Mouse (Mus musculus): ENCODE data around the gene Prkag2. TPM values are rescaled to one million over a fixed set of nuclear protein-coding genes. Genes with fewer than 3 reads are reported as not detected.
A peak's percentile ranks its signal among the peaks of the same experiment; 100 is the strongest.

The Prkag2 gene
- polyA plus RNA-seq, 1 experiment from 2014 or later = 94.7 TPM

DNA sequence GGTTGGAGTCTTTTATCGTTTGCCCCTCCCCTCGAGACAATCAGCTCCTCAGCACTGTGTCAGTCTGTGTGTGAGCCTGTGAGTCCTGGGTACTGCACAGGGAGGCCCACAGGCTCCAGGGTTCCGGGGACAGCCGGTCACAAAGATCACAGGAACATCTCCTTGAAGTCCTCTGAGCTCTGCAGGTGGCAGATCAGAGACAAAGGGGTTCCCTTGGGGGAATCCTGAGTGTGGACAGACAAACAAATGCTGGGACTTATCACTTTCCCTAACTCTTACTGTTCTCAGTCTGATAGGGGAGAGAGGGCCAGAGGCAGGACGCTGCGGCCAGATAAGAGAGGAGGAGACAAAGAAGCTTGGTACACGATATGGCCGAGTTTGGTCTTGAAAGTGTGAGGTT, 172.7 kb downstream of the Prkag2 start:
- H3K9me3 ChIP-seq = no peaks in the 10 kb centered on the region
- H3K4me2 ChIP-seq = no peak overlapping the region
- H3K9ac ChIP-seq = no peak overlapping the region
- ATAC-seq (ENCODE audit: low FRiP score, low read depth) = no peak
- no peak overlapping the region for H3K27ac ChIP-seq (replicated peaks)
- H3K27me3 ChIP-seq = no peaks in the 10 kb centered on the region
- H3K36me3 ChIP-seq = no peaks in the 10 kb centered on the region
- no peak overlapping the region for H3K4me3 ChIP-seq
- 23% methylated on average over 8 of the region's 8 CpGs for WGBS
- H3K4me1 ChIP-seq (replicated peaks) = no peaks in the 10 kb centered on the region

DNA sequence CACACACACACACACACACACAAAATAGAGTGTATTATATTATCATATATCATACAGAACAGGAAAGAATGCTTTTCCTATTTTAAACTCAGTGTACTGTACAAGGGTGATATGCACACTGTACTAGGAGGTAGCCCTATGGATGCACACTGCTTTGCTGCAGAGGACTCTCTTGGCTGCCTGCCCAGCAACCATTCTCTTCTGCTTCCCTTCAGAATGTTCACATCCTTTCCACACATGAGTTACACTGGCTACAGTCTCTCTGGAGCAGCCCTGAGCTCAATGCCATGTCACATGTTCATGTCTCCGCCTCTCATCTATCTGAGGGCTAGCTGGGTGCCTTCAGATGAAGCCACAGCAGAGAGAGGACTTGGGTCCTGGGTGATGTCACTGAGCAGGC, 181.3 kb downstream of the Prkag2 start:
- 77% methylated on average over 1 of the region's 1 CpGs for WGBS
- no peak overlapping the region for H3K9ac ChIP-seq
- H3K27ac ChIP-seq (replicated peaks) = no peak overlapping the region
- no peak overlapping the region for H3K4me2 ChIP-seq
- no peaks in the 10 kb centered on the region for H3K36me3 ChIP-seq
- H3K4me1 ChIP-seq (replicated peaks) = 0 out of 2 replicates have a peak, but pooled peaks cover 2% of the 10 kb centered on the region
- H3K27me3 ChIP-seq = no peaks in the 10 kb centered on the region
- ATAC-seq (ENCODE audit: low FRiP score, low read depth) = peak; percentile 34; the same call in 1 of the 2 replicates
- no peaks in the 10 kb centered on the region for H3K9me3 ChIP-seq
- H3K4me3 ChIP-seq = no peak overlapping the region

DNA sequence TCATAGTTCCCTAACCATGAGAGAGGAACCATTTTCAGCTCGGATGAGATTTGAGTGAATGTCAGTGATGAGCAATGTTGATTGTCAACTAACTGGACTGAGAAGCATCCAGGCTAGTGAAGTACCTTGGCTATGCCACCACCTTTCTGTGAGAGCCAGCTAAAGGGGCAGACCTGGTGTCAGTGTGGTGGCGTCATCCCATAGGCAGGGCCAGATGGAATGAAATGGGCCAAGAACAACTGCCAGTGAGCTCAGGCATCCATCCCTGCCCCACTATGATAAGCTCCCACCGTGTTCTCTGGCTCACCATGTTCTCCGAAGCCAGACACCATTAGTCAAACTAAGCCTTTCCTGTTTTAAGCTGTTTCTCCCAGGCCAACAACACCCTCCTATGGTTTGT, 183.9 kb downstream of the Prkag2 start:
- H3K4me3 ChIP-seq = no peak overlapping the region
- no peak overlapping the region for H3K4me2 ChIP-seq
- no peaks in the 10 kb centered on the region for H3K36me3 ChIP-seq
- no peaks in the 10 kb centered on the region for H3K27me3 ChIP-seq
- no peak for ATAC-seq (ENCODE audit: low FRiP score, low read depth)
- WGBS = 87% methylated on average over 4 of the region's 4 CpGs
- H3K4me1 ChIP-seq (replicated peaks) = 0 out of 2 replicates have a peak, but pooled peaks cover 2% of the 10 kb centered on the region
- H3K27ac ChIP-seq (replicated peaks) = no peak overlapping the region
- no peak overlapping the region for H3K9ac ChIP-seq
- H3K9me3 ChIP-seq = no peaks in the 10 kb centered on the region

DNA sequence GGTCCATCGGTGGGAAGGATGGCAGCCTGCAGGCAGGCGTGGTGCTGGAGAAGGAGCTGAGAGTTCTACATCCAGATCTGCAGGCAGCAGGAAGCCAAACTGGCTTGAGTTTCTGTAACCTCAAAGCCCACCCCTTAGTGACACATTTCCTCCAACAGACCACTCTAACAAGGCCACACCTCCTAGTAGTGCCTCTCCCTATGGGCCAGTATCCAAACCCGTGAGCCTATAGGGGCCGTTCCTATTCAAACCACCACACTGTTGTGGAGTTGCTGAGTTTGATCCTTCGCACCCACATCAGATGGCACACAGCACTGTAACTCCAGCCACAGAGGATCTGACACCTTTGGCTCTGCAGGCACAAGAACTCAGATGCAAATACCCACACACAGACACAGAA, 185.3 kb downstream of the Prkag2 start:
- no peak overlapping the region for H3K4me3 ChIP-seq
- no peaks in the 10 kb centered on the region for H3K9me3 ChIP-seq
- no peak overlapping the region for H3K27ac ChIP-seq (replicated peaks)
- no peak for ATAC-seq (ENCODE audit: low FRiP score, low read depth)
- WGBS = 84% methylated on average over 5 of the region's 5 CpGs
- H3K4me1 ChIP-seq (replicated peaks) = 0 out of 2 replicates have a peak, but pooled peaks cover 2% of the 10 kb centered on the region
- no peak overlapping the region for H3K4me2 ChIP-seq
- H3K27me3 ChIP-seq = no peaks in the 10 kb centered on the region
- H3K9ac ChIP-seq = no peak overlapping the region
- H3K36me3 ChIP-seq = no peaks in the 10 kb centered on the region

DNA sequence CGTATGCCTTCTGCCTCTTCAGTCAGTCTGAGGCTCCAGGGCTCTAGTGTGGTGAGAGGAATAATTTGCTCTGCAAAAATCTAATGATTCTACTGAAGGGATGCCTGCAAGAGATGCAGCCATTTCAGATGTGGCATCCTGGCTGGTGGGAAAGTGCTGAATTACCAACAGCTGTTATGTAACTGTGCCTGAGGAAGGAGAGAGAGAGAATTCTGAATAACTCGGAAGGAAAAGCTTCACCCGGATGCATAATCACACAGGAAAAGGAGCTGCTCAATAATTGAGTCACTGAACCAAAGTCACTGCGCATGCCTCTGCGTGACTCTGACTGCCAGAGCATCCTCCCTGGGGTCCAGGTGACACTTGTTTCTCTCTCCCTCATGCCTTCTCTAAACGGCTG, 186.8 kb downstream of the Prkag2 start:
- WGBS = 59% methylated on average over 6 of the region's 6 CpGs

DNA sequence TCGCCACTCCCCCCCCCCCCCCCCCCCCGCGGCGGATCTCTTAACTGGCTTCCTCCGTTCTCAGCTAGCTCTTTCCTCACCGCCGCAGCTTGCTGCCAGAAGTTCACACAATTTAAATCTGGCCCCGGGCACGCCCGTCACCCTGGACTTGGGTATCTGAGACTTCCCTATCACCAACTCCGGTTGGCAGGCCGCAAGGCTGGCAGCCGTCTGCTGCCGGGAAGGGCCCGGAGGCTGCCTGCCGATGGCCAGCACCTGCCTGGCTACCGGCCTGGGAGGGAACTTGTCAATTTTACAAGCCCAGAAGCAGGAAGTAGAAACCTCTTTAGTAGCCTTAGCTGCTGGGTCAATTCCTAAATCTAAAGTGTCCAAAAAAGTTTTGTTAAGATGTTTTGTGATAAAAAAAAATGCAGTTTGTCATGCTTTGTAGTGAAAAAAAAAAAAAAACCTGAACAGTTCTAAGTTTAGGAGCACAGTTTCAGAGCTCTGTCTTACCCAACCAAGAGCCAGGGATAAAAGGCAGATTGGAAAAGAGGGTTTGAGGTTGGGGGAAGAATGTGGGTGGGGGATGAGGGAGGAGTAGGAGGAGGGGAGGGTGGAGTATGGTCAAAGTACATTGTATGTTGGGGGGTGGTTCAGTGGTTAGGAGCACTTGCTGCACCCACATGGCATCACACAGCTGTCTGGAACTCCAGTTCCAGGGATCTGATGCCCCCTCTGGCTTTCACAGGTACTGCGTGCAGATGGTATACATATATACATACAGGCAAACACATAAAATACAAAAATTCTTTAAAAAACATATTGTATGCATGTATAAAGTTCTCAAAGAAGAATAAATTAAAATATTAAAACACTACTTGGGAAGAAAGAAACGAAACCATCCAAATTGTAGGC, 191.4 kb downstream of the Prkag2 start:
- H3K9ac ChIP-seq = peak overlapping the region; percentile 86
- H3K9me3 ChIP-seq = no peaks in the 10 kb centered on the region
- no peak for ATAC-seq (ENCODE audit: low FRiP score, low read depth)
- H3K27ac ChIP-seq (replicated peaks) = peak overlapping the region; percentile 95
- H3K4me3 ChIP-seq = peak overlapping the region; percentile 61
- H3K36me3 ChIP-seq = no peaks in the 10 kb centered on the region
- WGBS = 13% methylated on average over 15 of the region's 19 CpGs
- H3K4me1 ChIP-seq (replicated peaks) = peaks cover 24% of the 10 kb centered on the region
- H3K4me2 ChIP-seq = peak overlapping the region; percentile 79
- H3K27me3 ChIP-seq = no peaks in the 10 kb centered on the region

More for the DNA sequence above, 186.8 kb downstream of the Prkag2 start:
- no peak overlapping the region for H3K9ac ChIP-seq
- H3K27me3 ChIP-seq = no peaks in the 10 kb centered on the region
- H3K4me1 ChIP-seq (replicated peaks) = 0 out of 2 replicates have a peak, but pooled peaks cover 3% of the 10 kb centered on the region
- no peak overlapping the region for H3K4me2 ChIP-seq
- no peak for ATAC-seq (ENCODE audit: low FRiP score, low read depth)
- H3K9me3 ChIP-seq = no peaks in the 10 kb centered on the region
- no peak overlapping the region for H3K27ac ChIP-seq (replicated peaks)
- H3K36me3 ChIP-seq = no peaks in the 10 kb centered on the region
- no peak overlapping the region for H3K4me3 ChIP-seq

DNA sequence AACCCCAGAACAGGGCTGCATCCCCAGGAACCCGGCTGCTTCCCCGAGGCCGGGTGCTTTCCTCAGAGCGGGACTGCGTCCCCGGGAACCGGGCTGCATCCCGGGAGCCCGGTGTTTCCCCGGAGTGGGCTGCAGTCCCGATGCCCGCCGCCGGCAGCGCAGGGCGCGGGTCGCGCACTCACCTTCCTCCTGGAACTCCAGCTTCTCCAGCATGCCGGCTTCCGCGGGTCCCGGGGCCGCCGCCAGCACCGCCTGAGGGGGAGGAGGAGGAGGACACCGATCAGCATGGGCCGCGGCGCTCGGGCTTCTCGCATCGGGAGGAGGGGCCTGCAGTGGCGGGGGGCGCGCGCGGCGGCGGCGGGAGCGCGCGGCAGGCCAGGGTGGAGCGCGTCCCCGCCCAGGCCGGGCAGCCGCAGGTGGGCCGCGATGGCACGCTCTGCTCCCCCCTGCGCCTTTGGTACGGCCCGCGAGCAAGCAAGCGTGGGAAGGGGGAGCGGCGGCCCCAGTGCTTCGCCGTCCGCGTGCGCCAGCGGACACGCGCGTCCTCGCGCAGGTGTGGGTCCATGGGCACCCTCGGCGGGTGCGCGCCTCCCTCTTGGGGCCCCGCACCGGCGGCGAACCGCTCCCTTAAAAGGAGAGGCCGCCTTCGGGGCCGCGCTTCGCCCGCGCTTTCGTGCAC, 192.2 kb downstream of the Prkag2 start:
- Histone ChIP-seq H3K4me3 (peak overlapping the region; percentile 61), H3K9me3 (no peaks in the 10 kb centered on the region), H3K4me2 (peak overlapping the region; percentile 79), H3K27ac (replicated peaks) (peak overlapping the region; percentile 95), H3K9ac (peak overlapping the region; percentile 86), H3K27me3 (no peaks in the 10 kb centered on the region), H3K4me1 (replicated peaks) (peaks cover 28% of the 10 kb centered on the region), H3K36me3 (no peaks in the 10 kb centered on the region)
- peak; percentile 96 for ATAC-seq (ENCODE audit: low FRiP score, low read depth)
- 0% methylated on average over 52 of the region's 87 CpGs for WGBS

DNA sequence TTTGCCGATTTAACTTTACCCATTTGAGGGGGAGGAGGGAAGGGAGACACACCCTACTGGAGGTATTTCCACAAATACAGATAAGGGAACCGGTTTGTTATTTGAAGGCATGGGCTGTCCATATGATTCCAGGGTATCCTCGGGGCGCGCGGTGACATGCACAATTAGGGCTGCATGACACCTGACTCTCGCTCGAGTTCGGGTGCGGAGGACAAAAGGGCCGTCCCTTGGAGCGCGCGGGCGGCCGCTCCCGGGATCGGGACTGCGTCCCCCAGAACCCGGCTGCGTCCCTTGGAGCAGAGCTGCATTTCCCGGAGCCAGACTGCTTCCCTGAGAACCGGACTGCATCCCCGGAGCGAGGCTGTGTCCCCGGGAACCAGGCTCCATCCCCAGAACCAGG, 192.7 kb downstream of the Prkag2 start:
- Histone ChIP-seq H3K4me1 (replicated peaks) (peaks cover 28% of the 10 kb centered on the region), H3K27me3 (no peaks in the 10 kb centered on the region), H3K27ac (replicated peaks) (peak overlapping the region; percentile 95), H3K9me3 (no peaks in the 10 kb centered on the region), H3K36me3 (no peaks in the 10 kb centered on the region), H3K4me3 (peak overlapping the region; percentile 61), H3K9ac (peak overlapping the region; percentile 86), H3K4me2 (peak overlapping the region; percentile 79)
- ATAC-seq (ENCODE audit: low FRiP score, low read depth) = no peak; the same call in 1 of the 2 replicates
- WGBS = 0% methylated on average over 26 of the region's 26 CpGs

DNA sequence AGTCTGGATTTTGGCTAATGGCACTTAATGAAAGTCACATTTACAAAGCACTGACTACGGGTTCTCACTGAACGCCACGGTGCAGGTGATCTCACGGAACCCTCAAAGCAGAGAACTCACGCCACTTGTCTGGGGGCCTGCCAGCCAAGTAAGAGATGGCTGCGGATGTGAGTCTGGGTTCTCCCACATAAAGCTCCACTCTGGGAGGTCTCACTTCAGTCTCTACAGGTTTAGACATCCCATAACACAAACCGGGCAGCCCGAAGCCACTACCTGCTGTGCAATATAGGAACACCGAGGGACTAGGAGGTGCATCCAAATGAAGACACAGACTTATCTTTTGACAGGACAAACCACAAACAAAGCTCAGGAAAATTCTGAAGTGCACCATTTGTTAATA, 193.6 kb downstream of the Prkag2 start:
- WGBS = 53% methylated on average over 9 of the region's 9 CpGs
- Histone ChIP-seq H3K27me3 (no peaks in the 10 kb centered on the region), H3K4me1 (replicated peaks) (peaks cover 28% of the 10 kb centered on the region), H3K4me2 (peak overlapping the region; percentile 79), H3K4me3 (peak overlapping the region; percentile 61), H3K36me3 (no peaks in the 10 kb centered on the region), H3K9me3 (no peaks in the 10 kb centered on the region), H3K9ac (peak overlapping the region; percentile 86), H3K27ac (replicated peaks) (no peak overlapping the region)
- no peak for ATAC-seq (ENCODE audit: low FRiP score, low read depth)

DNA sequence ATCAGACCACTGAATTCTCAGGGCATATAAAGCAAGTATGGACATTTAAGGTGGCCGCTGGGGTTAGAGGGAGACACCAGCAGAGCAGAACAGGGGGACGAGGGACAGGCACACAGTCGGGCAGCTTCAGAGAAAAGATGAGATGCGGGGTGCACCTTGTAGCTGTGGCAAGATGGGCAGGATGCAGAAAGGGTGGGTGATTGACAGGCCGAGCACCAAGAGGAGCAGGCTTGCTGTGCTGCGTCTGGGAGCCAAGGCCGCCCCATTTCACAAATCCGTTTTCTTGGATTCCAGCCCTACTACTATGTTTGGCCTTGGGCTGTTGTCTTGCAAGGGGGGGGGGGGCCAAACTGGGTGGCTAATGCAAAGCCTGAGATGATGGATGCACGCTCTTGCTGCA, 195.5 kb downstream of the Prkag2 start:
- Histone ChIP-seq H3K4me2 (no peak overlapping the region), H3K27me3 (no peaks in the 10 kb centered on the region), H3K4me1 (replicated peaks) (peaks cover 28% of the 10 kb centered on the region), H3K9ac (no peak overlapping the region), H3K27ac (replicated peaks) (no peak overlapping the region), H3K4me3 (no peak overlapping the region), H3K36me3 (no peaks in the 10 kb centered on the region), H3K9me3 (no peaks in the 10 kb centered on the region)
- no peak for ATAC-seq (ENCODE audit: low FRiP score, low read depth)
- WGBS = 82% methylated on average over 9 of the region's 9 CpGs

DNA sequence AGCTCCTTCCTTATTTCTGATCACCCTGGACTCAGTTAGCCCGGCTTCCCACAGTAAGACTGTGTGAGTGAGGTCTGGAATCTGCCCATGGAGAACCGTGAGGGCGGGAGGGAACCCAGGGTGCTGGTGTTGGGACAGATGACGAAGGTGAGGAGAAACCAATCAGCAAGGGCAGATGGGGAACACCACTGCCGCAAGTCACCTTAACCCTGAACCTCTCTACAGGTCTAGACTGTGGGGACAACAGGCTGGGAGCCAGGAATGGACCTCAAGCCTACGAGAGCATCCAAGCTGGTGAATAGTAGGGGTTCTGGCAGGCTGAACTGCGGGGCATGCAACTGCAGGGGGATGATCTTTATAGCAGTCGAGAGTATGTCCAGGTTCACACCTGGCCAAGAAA, 196.0 kb downstream of the Prkag2 start:
- no peak for ATAC-seq (ENCODE audit: low FRiP score, low read depth)
- H3K36me3 ChIP-seq = no peaks in the 10 kb centered on the region
- 91% methylated on average over 8 of the region's 8 CpGs for whole genome bisulfite sequencing
- H3K9me3 ChIP-seq = no peaks in the 10 kb centered on the region
- peaks cover 28% of the 10 kb centered on the region for H3K4me1 ChIP-seq (replicated peaks)
- no peak overlapping the region for H3K4me3 ChIP-seq
- H3K27ac ChIP-seq (replicated peaks) = no peak overlapping the region
- no peaks in the 10 kb centered on the region for H3K27me3 ChIP-seq
- no peak overlapping the region for H3K9ac ChIP-seq
- no peak overlapping the region for H3K4me2 ChIP-seq

DNA sequence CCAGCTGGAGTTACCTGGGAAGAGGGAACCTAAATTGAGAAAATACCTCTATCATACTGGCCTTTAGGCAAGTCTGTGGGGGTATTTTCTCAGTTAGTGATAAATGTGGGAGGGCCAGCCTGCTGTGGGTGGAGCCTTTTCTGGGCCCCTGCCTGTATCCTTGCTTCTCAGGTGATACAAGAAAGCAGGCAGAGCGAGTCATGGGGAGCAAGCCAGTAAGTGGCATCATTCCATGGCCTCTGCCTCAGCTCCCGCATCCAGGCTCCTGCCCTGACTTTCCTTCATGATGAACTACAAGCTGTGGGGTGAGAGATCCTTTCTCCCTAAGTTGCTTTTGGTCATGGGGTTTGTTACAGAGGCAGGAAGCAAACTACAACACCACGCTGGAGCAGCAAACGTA, 196.4 kb downstream of the Prkag2 start:
- no peak overlapping the region for H3K4me2 ChIP-seq
- H3K36me3 ChIP-seq = no peaks in the 10 kb centered on the region
- peaks cover 25% of the 10 kb centered on the region for H3K4me1 ChIP-seq (replicated peaks)
- H3K27me3 ChIP-seq = no peaks in the 10 kb centered on the region
- no peak overlapping the region for H3K9ac ChIP-seq
- ATAC-seq (ENCODE audit: low FRiP score, low read depth) = no peak
- no peaks in the 10 kb centered on the region for H3K9me3 ChIP-seq
- no peak overlapping the region for H3K27ac ChIP-seq (replicated peaks)
- no peak overlapping the region for H3K4me3 ChIP-seq
- 90% methylated on average over 4 of the region's 4 CpGs for WGBS

Measured in hindbrain, embryonic 15.5 days (tissue).